Comparison of ENCODE assay signal across 1 mouse cellular context in genomic region chr10:43593182-43593581, GRCm38 (mm10).
TF ChIP-seq lines count a peak whose summit lies in the region.

No protein-coding gene starts in this region.

TF ChIP-seq in MEL, 35 proteins besides CTCF, POLR2A, EP300 and RAD21 (continued from another document):
- no peak for TF ChIP-seq MAZ (IDR thresholded peaks at IDR 0.05; ENCODE audit: low read depth, low read length)
- TF ChIP-seq ZC3H11A (IDR thresholded peaks at IDR 0.05; ENCODE audit: low read depth, low read length): no peak
